Mouse (Mus musculus): Measurements from ENCODE around the gene Homer2. TPM values are rescaled to one million over a fixed set of nuclear protein-coding genes. Genes with fewer than 3 reads are reported as not detected.

The Homer2 gene
- 10 to 100 TPM; 67.2 to 77.5 TPM for total RNA-seq (2021)

GRCm38 (mm10) chr7:81707471-81708140, at the start of gene Homer2:
Homer2 (minus strand) TSS chr7:81707527.
- intact Hi-C loops (cut with DNase I) = loop anchor here (5.0 kb wide), 1 partner anchor 55 kb away; no protein-coding TSS in a partner anchor
- DNase-seq (ENCODE audit: low spot score in 2 of 2) = no peak

DNA sequence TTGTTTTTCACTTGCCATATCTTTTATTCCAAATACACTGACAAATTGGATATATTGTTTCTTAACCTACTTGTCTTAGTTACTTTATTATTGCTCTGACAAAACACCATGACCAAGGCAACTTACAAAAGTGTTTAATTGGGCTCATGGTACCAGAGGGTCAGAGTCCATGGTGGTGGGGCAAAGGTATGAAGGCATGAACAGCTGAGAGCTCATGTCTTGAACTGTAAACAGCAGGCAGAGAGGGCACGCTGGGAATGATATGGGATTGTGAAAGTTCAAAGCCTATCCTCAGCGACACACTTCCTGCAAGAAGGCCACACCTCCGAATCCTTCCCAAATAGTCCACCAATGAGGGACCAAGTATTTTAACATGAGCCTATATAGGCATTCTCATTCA, 40.6 kb upstream of the Homer2 start:
- intact Hi-C loops (cut with DNase I) = no loop called here

DNA sequence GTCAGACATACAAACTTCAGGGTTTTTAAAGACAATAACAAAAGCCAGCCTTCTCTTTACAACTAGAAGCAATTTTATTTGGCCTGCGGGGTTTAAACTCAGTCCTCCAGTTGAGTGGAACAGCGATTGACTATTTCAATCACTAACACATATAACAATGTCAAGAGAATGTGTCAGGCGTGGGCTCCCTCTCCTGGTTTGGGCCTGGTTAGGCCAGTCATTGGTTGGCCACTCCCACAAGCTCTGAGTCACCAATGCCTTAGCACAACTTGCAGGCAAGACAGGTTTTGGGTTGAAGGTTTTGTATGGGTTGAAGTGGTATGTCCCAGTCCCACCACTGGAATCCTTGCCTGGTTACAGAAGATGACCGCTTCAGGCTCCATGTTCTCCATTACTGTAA, 36.8 kb upstream of the Homer2 start:
- intact Hi-C loops (cut with DNase I) = loop anchor here (5.0 kb wide), 1 partner anchor 557 kb away; no protein-coding TSS in a partner anchor
- DNase-seq (ENCODE audit: low spot score in 2 of 2) = no peak

More for the DNA sequence above, 40.6 kb upstream of the Homer2 start:
- DNase-seq (ENCODE audit: low spot score in 2 of 2) = no peak

DNA sequence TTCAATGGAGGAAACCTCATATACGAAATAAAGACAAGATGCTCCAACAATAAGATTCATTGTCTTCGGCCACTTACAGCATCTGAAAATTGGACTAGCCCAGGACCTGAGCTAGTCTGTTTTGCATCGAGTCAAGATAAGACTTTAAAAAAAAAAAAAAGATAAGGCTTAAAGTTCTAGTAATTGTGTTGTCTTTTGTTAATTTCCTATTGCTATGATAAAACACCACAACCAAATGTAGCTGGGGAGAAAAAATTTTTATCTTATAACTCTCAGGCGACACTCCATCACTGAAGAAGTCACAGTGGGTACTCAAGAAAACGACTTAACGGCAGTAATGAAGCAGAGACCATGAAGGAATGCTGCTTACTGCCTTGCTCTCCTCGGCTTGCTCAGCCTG, 32.7 kb upstream of the Homer2 start:
- no peak for DNase-seq (ENCODE audit: low spot score in 2 of 2)
- intact Hi-C loops (cut with DNase I) = loop anchor here (5.0 kb wide), 1 partner anchor 553 kb away; no protein-coding TSS in a partner anchor

- DNase-seq (ENCODE audit: low spot score in 2 of 2) = no peak
- intact Hi-C loops (cut with DNase I) = no loop called here
These were observed 31.5 kb upstream of the Homer2 start for GRCm38 (mm10) chr7:81738720-81739385.

- DNase-seq (ENCODE audit: low spot score in 2 of 2) = no peak
- intact Hi-C loops (cut with DNase I) = no loop called here
These were observed 28.1 kb upstream of the Homer2 start for GRCm38 (mm10) chr7:81735300-81736048.

GRCm38 (mm10) chr7:81732183-81733089, 25.1 kb upstream of the Homer2 start:
- intact Hi-C loops (cut with DNase I) = no loop called here
- no peak for DNase-seq (ENCODE audit: low spot score in 2 of 2)

DNA sequence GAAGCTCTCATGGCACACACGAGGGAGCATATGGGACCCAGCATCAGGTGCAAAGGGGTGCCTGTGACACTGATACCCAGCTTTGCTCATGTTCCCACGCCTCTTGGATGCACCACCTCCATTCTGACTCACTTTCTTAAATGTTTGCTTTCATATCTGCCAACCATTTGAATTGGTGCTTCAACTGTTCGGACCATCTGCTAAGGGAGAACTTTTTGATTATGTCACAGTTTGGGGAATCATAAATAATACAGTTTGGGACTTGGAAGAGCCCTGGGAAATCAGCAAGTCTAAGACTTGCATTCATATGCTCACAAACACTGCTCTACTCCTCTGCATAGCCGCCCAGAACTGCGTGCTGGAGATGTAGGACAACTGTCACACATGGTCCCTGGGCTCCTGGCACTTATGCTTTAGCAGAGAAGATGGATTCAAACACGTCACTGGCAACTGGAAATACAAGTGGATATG, 23.9 kb upstream of the Homer2 start:
- intact Hi-C loops (cut with DNase I) = no loop called here
- DNase-seq (ENCODE audit: low spot score in 2 of 2) = peak; percentile 43 to 93

GRCm38 (mm10) chr7:81729787-81730186, 22.5 kb upstream of the Homer2 start:
- DNase-seq (ENCODE audit: low spot score in 2 of 2) = no peak
- intact Hi-C loops (cut with DNase I) = no loop called here

- intact Hi-C loops (cut with DNase I) = no loop called here
These were observed 20.4 kb upstream of the Homer2 start for GRCm38 (mm10) chr7:81727716-81728115.

DNA sequence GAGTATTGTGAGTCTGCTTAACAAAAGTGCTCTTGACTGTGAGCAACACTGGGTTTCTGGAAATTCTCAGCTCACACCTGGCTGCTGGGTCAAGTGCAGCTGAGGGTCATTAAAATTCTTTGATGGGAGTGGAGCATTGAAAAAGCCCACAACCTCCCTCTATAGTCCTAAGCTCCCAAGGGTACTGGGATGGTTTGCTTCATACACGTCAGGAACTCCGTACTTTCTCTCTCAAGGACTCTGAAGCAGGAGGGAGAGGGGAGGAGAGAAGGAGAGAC, 19.3 kb upstream of the Homer2 start:
- no peak for DNase-seq (ENCODE audit: low spot score in 2 of 2)
- intact Hi-C loops (cut with DNase I) = no loop called here

More at GRCm38 (mm10) chr7:81727716-81728115, 20.4 kb upstream of the Homer2 start:
- no peak for DNase-seq (ENCODE audit: low spot score in 2 of 2)

- peak in 1 of 2 experiments; percentile 44 for DNase-seq (ENCODE audit: low spot score in 2 of 2)
- intact Hi-C loops (cut with DNase I) = no loop called here
These were observed 18.8 kb upstream of the Homer2 start for GRCm38 (mm10) chr7:81725986-81726727.

DNA sequence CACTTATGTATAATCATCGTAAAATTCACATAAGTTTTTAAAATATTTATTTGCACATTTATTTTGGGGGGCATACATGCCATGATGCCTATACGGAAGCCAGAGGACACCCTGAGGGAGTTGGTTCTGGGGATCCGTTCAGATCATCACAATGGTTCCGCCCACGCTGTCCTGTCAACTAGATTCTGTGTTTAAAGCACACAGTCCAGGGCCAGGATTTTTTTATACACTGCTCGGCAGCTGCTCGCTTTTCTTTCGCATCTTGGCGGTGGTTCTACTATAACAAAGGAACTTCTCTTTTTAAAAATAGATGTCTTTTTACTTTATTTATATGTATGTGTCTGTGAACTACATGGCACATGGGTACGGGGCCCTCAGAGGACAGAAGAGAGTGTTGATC, 16.5 kb upstream of the Homer2 start:
- peak in 1 of 2 experiments; percentile 63 for DNase-seq (ENCODE audit: low spot score in 2 of 2)
- intact Hi-C loops (cut with DNase I) = no loop called here

DNA sequence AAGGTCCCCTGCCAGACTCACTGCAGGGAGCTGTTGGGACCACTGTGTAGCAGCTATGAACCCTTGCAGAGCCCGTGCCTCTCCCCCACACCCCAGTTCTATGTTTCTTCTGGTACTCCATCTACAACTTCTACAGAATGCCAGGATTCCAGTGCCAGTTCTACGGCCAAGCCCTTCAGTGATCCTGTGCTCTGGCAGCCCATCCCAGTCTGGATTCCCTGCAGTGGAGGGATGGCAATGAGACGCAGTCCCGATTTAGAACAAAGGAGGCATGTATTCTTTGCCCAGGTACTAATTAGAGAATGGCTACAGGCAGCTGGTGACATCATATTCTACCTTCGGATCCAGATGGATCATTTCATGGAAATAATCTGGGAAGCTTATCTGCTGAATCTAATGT, 13.9 kb upstream of the Homer2 start:
- intact Hi-C loops (cut with DNase I) = no loop called here
- DNase-seq (ENCODE audit: low spot score in 2 of 2) = no peak

- intact Hi-C loops (cut with DNase I) = no loop called here
- no peak for DNase-seq (ENCODE audit: low spot score in 2 of 2)
These were observed 11.9 kb upstream of the Homer2 start for GRCm38 (mm10) chr7:81719216-81719661.

DNA sequence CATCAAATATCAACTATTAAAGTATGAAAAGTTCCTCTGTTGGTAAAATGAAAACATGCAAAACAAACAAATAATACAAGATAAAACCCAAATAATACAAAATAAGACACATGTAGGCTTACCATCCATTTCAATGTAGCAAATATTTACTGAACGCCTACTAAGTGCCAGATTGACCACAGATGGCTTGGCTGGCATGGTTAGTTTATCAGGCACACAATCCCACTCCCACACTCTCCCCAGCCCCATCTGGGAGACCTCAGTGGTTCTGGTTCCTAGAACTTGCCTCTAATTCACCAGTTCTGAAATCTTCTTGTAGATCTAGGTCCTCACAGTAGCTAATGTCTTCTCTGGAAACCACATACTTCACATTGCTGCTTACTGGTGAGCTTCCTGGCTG, 11.3 kb upstream of the Homer2 start:
- intact Hi-C loops (cut with DNase I) = no loop called here
- no peak for DNase-seq (ENCODE audit: low spot score in 2 of 2)

GRCm38 (mm10) chr7:81710166-81710565, 2.8 kb upstream of the Homer2 start:
- DNase-seq (ENCODE audit: low spot score in 2 of 2) = no peak
- intact Hi-C loops (cut with DNase I) = no loop called here

- intact Hi-C loops (cut with DNase I) = loop anchor here (5.0 kb wide), 1 partner anchor 56 kb away; no protein-coding TSS in a partner anchor
- DNase-seq (ENCODE audit: low spot score in 2 of 2) = no peak
These were observed 838 bp upstream of the Homer2 start for GRCm38 (mm10) chr7:81708165-81708564.

Measured in left cerebral cortex, postnatal 25 days (tissue).